Comparison of ENCODE assay signal across 24 mouse cellular contexts in genomic region chr10:74928276-74928675, GRCm38 (mm10). TPM values are rescaled to one million over a fixed set of nuclear protein-coding genes. Genes with fewer than 3 reads are reported as not detected.
"Had no signal": no experiment of that assay in that cellular context is flagged by ENCODE, and none has a peak within 500 bp of the region (broad histone marks: within the 10 kb centered on the region; RNA-seq: fewer than 3 reads in every experiment).

No protein-coding gene starts in this region.

- H3K27ac ChIP-seq: gastrocnemius, adult 2 months; heart, adult 2 months; hindbrain, embryonic 12.5 days; hindbrain, embryonic 14.5 days; intestine, embryonic 15.5 days; limb, embryonic 13.5 days; limb, embryonic 15.5 days had no signal

- ATAC-seq: forebrain, embryonic 16.5 days; hindbrain, embryonic 16.5 days; inflammation-experienced regulatory T-cells, adult 6 months; intestine, embryonic 15.5 days; intestine, postnatal 0 days had no signal

- H3K9me3 ChIP-seq: hindbrain, embryonic 12.5 days; intestine, embryonic 15.5 days; limb, embryonic 13.5 days; limb, embryonic 15.5 days had no signal

- H3K4me2 ChIP-seq: heart, embryonic 11.5 days; hindbrain, embryonic 12.5 days; hindbrain, embryonic 14.5 days; intestine, embryonic 15.5 days; limb, embryonic 13.5 days; limb, embryonic 15.5 days had no signal

- H3K4me3 ChIP-seq: gastrocnemius, adult 2 months; heart, adult 2 months; hindbrain, embryonic 12.5 days; intestine, embryonic 15.5 days; limb, embryonic 13.5 days; limb, embryonic 15.5 days had no signal

- H3K36me3 ChIP-seq: hindbrain, embryonic 12.5 days; intestine, embryonic 15.5 days; limb, embryonic 13.5 days; limb, embryonic 15.5 days had no signal

- H3K27me3 ChIP-seq: hindbrain, embryonic 12.5 days; intestine, embryonic 15.5 days; limb, embryonic 15.5 days had no signal

- DNase-seq: gastrocnemius, adult 2 months; gastrocnemius, postnatal 10 days; gastrocnemius, postnatal 25 days; heart, postnatal 10 days; heart, postnatal 4 days; kidney, adult 18-20 months; kidney, adult 8-10 months; kidney, postnatal 10 days; kidney, postnatal 36 days; layer of hippocampus, adult 9-11 months; layer of hippocampus, postnatal 36 days; left cerebral cortex, postnatal 4 days had no signal

- H3K9ac ChIP-seq: hindbrain, embryonic 12.5 days; hindbrain, embryonic 14.5 days; intestine, embryonic 15.5 days; limb, embryonic 13.5 days; limb, embryonic 15.5 days had no signal

RNA-seq across cellular contexts. Expression of gene Gnaz, which starts 38.7 kb away (rescaled TPM):
- polyA plus RNA-seq: inflammation-experienced regulatory T-cells, adult 6 months; liver, adult 2 months had no signal
